Mouse (Mus musculus) layer of hippocampus, adult 8-10 months (tissue): ENCODE measurements around the gene Taar3. TPM values are rescaled to one million over a fixed set of nuclear protein-coding genes. Genes with fewer than 3 reads are reported as not detected.

Experiments used
- DNase-seq, 2 experiments: peaks; one replicate each; pipeline ENCODE4 v3.0.0; 2022; ENCODE audit warnings: low spot score in 2 of 2
- total RNA-seq, 4 experiments: library from RNA; stranded (reverse); gene quantifications; 2 replicates each; pipeline ENCODE4 v1.2.4; 2022

Gene Taar3
- total RNA-seq, 4 experiments from 2014 or later = not detected

DNA sequence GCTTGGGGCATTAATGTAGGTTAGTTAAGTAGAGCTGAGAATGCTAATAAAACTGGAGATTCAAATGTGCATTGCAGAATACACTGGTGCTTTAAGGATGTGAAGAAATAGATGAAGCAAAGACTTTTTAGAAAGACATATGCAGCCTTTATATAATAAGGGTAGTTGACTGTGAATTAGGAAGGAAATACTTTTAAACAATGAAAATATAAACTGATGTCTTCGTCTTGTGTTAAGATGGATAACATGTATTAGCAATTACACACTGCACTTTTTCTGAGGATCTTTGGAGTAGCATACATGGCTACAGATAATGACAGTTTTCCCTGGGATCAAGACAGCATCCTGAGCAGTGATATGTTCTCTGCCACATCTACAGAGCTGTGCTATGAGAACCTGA lies 50.3 kb downstream of the Taar3 start, which contains the start of gene Taar7b:
Gene Taar7b (plus strand): TSS at position 301 of the 400 bp plus-strand sequence.
- no peak for DNase-seq

Other genes with a start within 250 kb of the Taar3 start
- gene Rps12, start 162.3 kb upstream of the Taar3 start, total RNA-seq = 100 to 1,000 TPM; 110 to 313 (median 237) TPM
- 10 to 100 TPM; 25.1 to 32.1 (median 29.6) TPM for gene Slc18b1, start 152.6 kb upstream of the Taar3 start, total RNA-seq
- under 1 TPM in 3 of 4 experiments, not detected in 1; 0.17 to 0.36 (median 0.35) TPM for gene Vnn3, start 98.1 kb upstream of the Taar3 start, total RNA-seq
- gene Vnn1, start 54.9 kb upstream of the Taar3 start, total RNA-seq = not detected
- gene Taar1, start 29.2 kb upstream of the Taar3 start, total RNA-seq = not detected
- gene Taar2, start 11.0 kb upstream of the Taar3 start, total RNA-seq = not detected
- not detected for gene Taar4, start 10.9 kb downstream of the Taar3 start, total RNA-seq
- not detected for gene Taar5, start 21.1 kb downstream of the Taar3 start, total RNA-seq
- not detected for gene Taar6, start 36.1 kb downstream of the Taar3 start, total RNA-seq
- not detected for gene Taar7a, start 43.9 kb downstream of the Taar3 start, total RNA-seq
- not detected for gene Taar7b, start 50.4 kb downstream of the Taar3 start, total RNA-seq
- gene Taar7d, start 77.7 kb downstream of the Taar3 start, total RNA-seq = not detected
- gene Taar7e, start 88.1 kb downstream of the Taar3 start, total RNA-seq = not detected
- not detected for gene Taar7f, start 100.0 kb downstream of the Taar3 start, total RNA-seq
- gene Taar8a, start 126.9 kb downstream of the Taar3 start, total RNA-seq = not detected
- not detected for gene Taar8b, start 142.7 kb downstream of the Taar3 start, total RNA-seq
- not detected for gene Taar8c, start 152.4 kb downstream of the Taar3 start, total RNA-seq
- gene Taar9, start 160.0 kb downstream of the Taar3 start, total RNA-seq = not detected
- gene Stx7, start 199.7 kb downstream of the Taar3 start, total RNA-seq = 100 to 1,000 TPM; 113 to 155 (median 140) TPM